In the genomic region with DNA sequence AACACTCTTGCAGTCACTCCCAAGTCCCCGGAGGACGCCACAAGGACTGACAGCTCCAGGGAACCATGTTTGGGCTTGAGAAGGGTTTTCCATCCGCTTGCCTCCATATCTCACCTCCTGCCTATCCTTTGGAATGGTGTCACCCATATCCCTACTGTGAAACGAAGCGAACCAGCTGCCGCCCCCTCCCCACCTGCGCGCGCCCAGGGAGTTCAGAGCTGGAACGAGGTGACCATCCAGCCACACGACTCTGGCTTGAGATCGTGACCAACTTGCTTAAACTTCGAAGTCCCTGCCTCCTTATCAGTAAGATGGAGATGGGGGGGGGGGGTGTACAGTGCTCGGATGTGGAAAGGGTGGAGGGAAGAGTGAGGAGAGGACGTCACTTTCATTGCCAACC, we compare ENCODE assay signal across 8 mouse cellular contexts. TPM values are rescaled to one million over a fixed set of nuclear protein-coding genes. Genes with fewer than 3 reads are reported as not detected.
DNase-seq lines count a peak whose midpoint lies in the region; ATAC-seq and TF ChIP-seq lines count a peak whose summit lies in the region.

No protein-coding gene starts in this region.

- no peaks in the 10 kb centered on the region for H3K36me3 ChIP-seq in kidney, postnatal 0 days (ENCODE audit: insufficient read depth, low read length)
- no peaks in the 10 kb centered on the region for H3K36me3 ChIP-seq in forebrain, embryonic 10.5 days (replicated peaks)
- no peaks in the 10 kb centered on the region for H3K36me3 ChIP-seq in intestine, embryonic 16.5 days (ENCODE audit: control insufficient read depth, insufficient read depth, low read length)
- H3K36me3 ChIP-seq in myocyte (ENCODE audit: control insufficient read depth, insufficient read depth), result no peaks in the 10 kb centered on the region

- H3K79me2 ChIP-seq in myocyte (ENCODE audit: control insufficient read depth, insufficient read depth), result no peaks in the 10 kb centered on the region

- H3K9me3 ChIP-seq in kidney, postnatal 0 days (replicated peaks; ENCODE audit: low read length), result no peaks in the 10 kb centered on the region
- H3K9me3 ChIP-seq in forebrain, embryonic 10.5 days, result no peaks in the 10 kb centered on the region
- H3K9me3 ChIP-seq in intestine, embryonic 16.5 days (ENCODE audit: control insufficient read depth, low read length), result no peaks in the 10 kb centered on the region

- WGBS in kidney, postnatal 0 days, result 2% methylated on average over 15 of the region's 15 CpGs
- WGBS in forebrain, embryonic 10.5 days, result 1% methylated on average over 15 of the region's 15 CpGs
- 3% methylated on average over 15 of the region's 15 CpGs for WGBS in intestine, embryonic 16.5 days

- no peak for TF ChIP-seq CTCF in kidney, postnatal 0 days (IDR thresholded peaks at IDR 0.05; ENCODE audit: low read depth)

- H3K4me1 ChIP-seq in kidney, postnatal 0 days (replicated peaks; ENCODE audit: insufficient read depth, low read length), result peaks cover 27% of the 10 kb centered on the region
- H3K4me1 ChIP-seq in forebrain, embryonic 10.5 days, result peaks cover 77% of the 10 kb centered on the region
- H3K4me1 ChIP-seq in intestine, embryonic 16.5 days (ENCODE audit: control insufficient read depth, insufficient read depth, low read length), result peaks cover 31% of the 10 kb centered on the region

- peaks cover 20% of the 10 kb centered on the region for H3K27me3 ChIP-seq in kidney, postnatal 0 days (ENCODE audit: insufficient read depth, low read length)
- H3K27me3 ChIP-seq in forebrain, embryonic 10.5 days (ENCODE audit: poor library complexity, severe bottlenecking), result peaks cover 100% of the 10 kb centered on the region
- peaks cover 71% of the 10 kb centered on the region for H3K27me3 ChIP-seq in intestine, embryonic 16.5 days (replicated peaks; ENCODE audit: control insufficient read depth, insufficient read depth, low read length)
- H3K27me3 ChIP-seq in myocyte (ENCODE audit: control insufficient read depth, insufficient read depth, insufficient read length), result peaks cover 63% of the 10 kb centered on the region

- no peak for TF ChIP-seq POLR2A in myocyte (IDR thresholded peaks at IDR 0.05; ENCODE audit: insufficient read length, low read depth)

- no peak for DNase-seq in kidney, postnatal 0 days (ENCODE audit: low spot score)
- no peak for DNase-seq in kidney, postnatal 36 days
- DNase-seq in forebrain, embryonic 10.5 days (ENCODE audit: extremely low spot score, low spot score), result no peak
- DNase-seq in layer of hippocampus, adult 11-12 months (ENCODE audit: low spot score), result no peak
- no peak for DNase-seq in yolk sac, embryonic 10.5 days (ENCODE audit: low spot score)
- DNase-seq in retina, embryonic 14.5 days (ENCODE audit: low spot score), result no peak

- H3ac ChIP-seq in myocyte (ENCODE audit: control insufficient read depth, insufficient read length), result no peak overlapping the region

- H3K4me3 ChIP-seq in kidney, postnatal 0 days (replicated peaks; ENCODE audit: low read depth, low read length), result peak overlapping the region; percentile 21
- H3K4me3 ChIP-seq in forebrain, embryonic 10.5 days, result peak overlapping the region; percentile 55
- peak overlapping the region; percentile 51 for H3K4me3 ChIP-seq in intestine, embryonic 16.5 days (ENCODE audit: low read length)
- no peak overlapping the region for H3K4me3 ChIP-seq in myocyte

- H3K4me2 ChIP-seq in kidney, postnatal 0 days (ENCODE audit: low read length), result peak overlapping the region; percentile 71
- peak overlapping the region; percentile 75 for H3K4me2 ChIP-seq in intestine, embryonic 16.5 days (ENCODE audit: low read depth, low read length)
- peak overlapping the region; percentile 45 for H3K4me2 ChIP-seq in myocyte (ENCODE audit: low read depth)

- peak overlapping the region; percentile 25; the same call in 1 of the 2 replicates for H3K27ac ChIP-seq in kidney, postnatal 0 days
- H3K27ac ChIP-seq in forebrain, embryonic 10.5 days, result no peak overlapping the region
- no peak overlapping the region for H3K27ac ChIP-seq in intestine, embryonic 16.5 days (ENCODE audit: low read length)

- peak overlapping the region; percentile 35; the same call in 1 of the 2 replicates for H3K9ac ChIP-seq in kidney, postnatal 0 days (ENCODE audit: low read depth, low read length)
- H3K9ac ChIP-seq in intestine, embryonic 16.5 days (ENCODE audit: low read depth, low read length), result peak overlapping the region; percentile 48; the same call in 1 of the 2 replicates

- peak; percentile 7; the same call in 1 of the 2 replicates for ATAC-seq in kidney, postnatal 0 days (replicated peaks; ENCODE audit: low FRiP score, low read depth)
- no peak for ATAC-seq in intestine, embryonic 16.5 days

TF ChIP-seq in myocyte, 11 proteins besides CTCF, POLR2A, EP300 and RAD21:
- TF ChIP-seq CEBPB (IDR thresholded peaks at IDR 0.05; ENCODE audit: insufficient read depth, poor library complexity, severe bottlenecking), result no peak
- TF ChIP-seq TCF3 (IDR thresholded peaks at IDR 0.05; ENCODE audit: insufficient read length, low read depth), result no peak
- no peak for TF ChIP-seq USF1 (IDR thresholded peaks at IDR 0.05; ENCODE audit: low read depth)
- TF ChIP-seq MYOD1 (IDR thresholded peaks at IDR 0.05; ENCODE audit: control insufficient read depth in 1 of 3, insufficient read length in 2 of 3, low read depth in 2 of 3), result no peak
TF ChIP-seq in myocyte: peak in this region for 0.

RNA-seq across cellular contexts. Expression of a gene that starts 1.9 kb away (rescaled TPM):
- polyA plus RNA-seq in kidney, postnatal 0 days (2015; fragmentation: Nextera tagmentation; extraction: Ambion mirVana), result 6.2 and 7.6 TPM in 2 replicates
- 12.3 and 14.6 TPM in 2 replicates for polyA plus RNA-seq in forebrain, embryonic 10.5 days (2016; fragmentation: Nextera tagmentation; extraction: Ambion mirVana)
- polyA plus RNA-seq in intestine, embryonic 16.5 days (2015; fragmentation: Nextera tagmentation; extraction: Ambion mirVana), result 15.5 and 15.8 TPM in 2 replicates
- polyA plus RNA-seq in myocyte (2012; fragmentation: generic; extraction: Trizol), result 0.01 TPM
